Mouse (Mus musculus) heart, postnatal 36 days (tissue): Measurements from ENCODE around the gene Gas2l3. TPM values are rescaled to one million over a fixed set of nuclear protein-coding genes. Genes with fewer than 3 reads are reported as not detected.

ENCODE experiments used
- DNase-seq, 2 experiments: peaks; one replicate each; pipeline ENCODE4 v3.0.0; 2021 to 2022
- intact Hi-C: fragments of 180-260 bp; cut with DNase I; formaldehyde crosslinking; loops from one replicate; pipeline ENCODE4 v1.15.1; 2025
- total RNA-seq, 2 experiments: library from RNA; stranded (reverse); gene quantifications; 2 replicates each; pipeline ENCODE4 v1.2.3; 2021

Gene Gas2l3
- total RNA-seq, 2 experiments from 2014 or later = 2.2 to 2.4 TPM

DNA sequence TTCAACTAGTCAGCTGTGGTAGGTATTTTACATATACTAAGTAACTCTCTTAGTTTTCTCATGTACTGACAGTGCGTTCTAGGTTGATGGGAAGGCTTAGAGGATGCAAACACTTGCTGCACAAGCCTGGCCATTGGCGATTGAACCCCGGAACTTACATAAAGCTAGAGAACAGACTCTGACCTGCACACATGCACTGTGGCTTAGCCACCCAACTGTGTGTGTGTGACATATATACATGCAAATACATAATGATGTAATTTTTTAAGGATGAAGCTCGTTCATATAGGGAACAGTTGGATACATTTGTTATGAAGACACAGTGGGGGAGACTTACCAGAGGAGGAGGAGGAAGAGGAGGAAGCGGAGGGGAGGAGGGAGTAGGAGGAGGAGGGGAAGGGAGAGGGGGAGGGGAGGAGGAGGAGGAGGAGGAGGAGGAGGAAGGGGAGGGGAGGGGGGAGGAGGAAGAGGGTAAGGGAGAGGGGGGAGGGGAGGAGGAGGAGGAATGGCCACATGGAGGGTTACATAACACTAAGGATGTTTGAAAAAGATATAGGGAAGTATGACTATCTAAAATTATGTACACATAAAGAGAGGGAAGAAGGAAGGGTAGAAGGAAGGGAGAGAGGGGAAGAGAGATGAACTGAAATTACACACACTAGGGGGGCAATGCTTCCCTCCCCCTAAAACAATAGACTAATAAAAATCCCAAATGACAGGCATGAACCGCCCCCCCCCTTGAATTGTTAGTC lies 36.9 kb downstream of the Gas2l3 start:
- intact Hi-C loops = no loop called here
- DNase-seq = no peak

- intact Hi-C loops = no loop called here
- no peak for DNase-seq
Observed at GRCm38 (mm10) chr10:89404936-89405335, 38.8 kb downstream of the Gas2l3 start.

GRCm38 (mm10) chr10:89400674-89401336 lies 43.0 kb downstream of the Gas2l3 start:
- DNase-seq = peak; percentile 38 to 43
- intact Hi-C loops = no loop called here

DNA sequence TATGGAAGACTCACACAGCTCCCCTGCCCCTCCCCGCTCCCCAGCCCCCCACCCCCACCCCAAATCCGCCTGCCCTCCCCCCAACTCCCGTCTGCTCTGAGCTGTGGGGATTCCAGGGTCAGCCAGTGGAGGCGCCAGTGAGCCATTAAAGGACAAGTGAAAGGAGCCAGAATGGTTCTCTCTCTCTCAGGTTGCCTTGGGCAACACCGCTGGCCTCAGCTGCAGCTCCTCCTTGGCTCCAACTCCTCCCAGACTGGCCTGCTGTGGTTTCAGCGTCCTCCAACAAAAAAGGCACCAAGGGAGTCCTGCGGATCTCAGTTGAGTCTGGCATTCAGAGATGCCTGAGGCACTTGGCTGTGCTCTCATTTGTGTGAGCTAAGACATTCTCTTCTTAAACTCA lies 47.9 kb downstream of the Gas2l3 start:
- intact Hi-C loops = no loop called here
- peak; percentile 18 to 51 for DNase-seq

- DNase-seq = no peak
- intact Hi-C loops = no loop called here
Observed at GRCm38 (mm10) chr10:89395321-89395720, 48.4 kb downstream of the Gas2l3 start.

DNA sequence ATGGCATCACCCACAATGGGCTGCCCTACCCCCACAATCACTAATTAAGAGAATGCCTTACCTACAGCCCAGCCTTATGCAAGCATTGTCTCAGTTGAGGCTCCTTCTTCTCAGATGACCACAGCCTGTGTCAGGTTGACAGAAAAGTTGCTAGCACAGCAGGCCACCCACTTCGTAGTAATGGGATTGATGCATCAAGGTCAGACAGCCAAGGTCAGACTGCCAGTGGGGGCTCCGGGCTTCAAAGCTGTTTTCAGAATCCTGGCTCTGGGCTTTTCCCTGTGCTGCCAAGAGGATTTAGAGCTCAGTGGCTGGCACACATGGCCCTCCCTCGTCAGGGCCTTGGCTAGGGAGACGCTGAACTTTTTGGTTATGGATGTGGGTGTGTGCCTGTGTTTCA lies 51.1 kb downstream of the Gas2l3 start:
- no peak for DNase-seq
- intact Hi-C loops = no loop called here

DNA sequence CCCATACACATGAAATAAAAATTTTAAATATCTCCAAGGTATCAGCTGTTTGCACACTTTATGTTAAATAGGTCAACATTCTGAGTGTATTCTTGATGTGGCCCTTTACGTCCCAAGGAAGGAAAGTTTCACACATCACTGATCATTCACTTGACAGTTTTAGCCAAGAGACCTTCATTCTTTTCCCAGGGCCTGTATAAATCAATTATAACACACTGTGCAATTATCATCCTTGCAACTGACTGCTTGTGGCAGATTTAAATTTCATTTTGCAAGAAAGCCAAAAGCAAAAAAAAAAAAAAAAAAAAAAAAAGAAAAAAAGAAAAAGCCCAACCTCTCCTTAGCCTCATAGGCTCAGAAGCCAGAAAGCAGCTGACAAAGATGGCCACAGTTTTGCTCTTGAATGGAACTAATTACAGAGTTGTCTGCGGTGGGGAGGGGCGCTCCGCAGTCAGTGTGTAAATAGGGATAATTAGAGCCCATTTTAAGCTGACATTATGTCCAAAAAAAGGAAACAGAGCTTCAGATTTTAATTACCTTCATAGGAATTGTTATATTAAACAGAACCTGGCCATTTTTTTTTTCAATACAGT lies 52.1 kb downstream of the Gas2l3 start:
- intact Hi-C loops = no loop called here
- no peak for DNase-seq

DNA sequence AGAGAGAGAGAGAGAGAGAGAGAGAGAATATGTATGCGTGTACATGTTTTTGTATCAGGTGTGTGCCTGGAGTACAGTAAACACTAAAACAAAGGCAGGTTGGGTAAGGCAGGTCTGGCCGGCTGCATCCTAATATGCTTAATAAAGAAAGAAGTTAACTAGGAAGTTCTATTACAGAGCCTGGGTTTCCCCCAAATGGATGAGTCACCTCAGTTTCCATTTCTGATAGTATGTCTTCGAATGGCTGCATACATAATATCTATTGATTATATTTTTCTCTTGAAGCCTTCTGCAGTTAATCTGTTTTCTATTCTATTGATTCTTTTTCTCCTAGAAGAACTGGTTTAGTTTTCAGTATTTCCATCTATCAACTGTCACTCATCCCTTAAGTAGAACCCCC lies 57.3 kb downstream of the Gas2l3 start:
- no peak for DNase-seq
- intact Hi-C loops = no loop called here

GRCm38 (mm10) chr10:89383462-89383861 lies 60.3 kb downstream of the Gas2l3 start:
- intact Hi-C loops = loop anchor here (1.0 kb wide), 1 partner anchor 56 kb away; no protein-coding TSS in a partner anchor
- DNase-seq = peak; percentile 74 to 78

DNA sequence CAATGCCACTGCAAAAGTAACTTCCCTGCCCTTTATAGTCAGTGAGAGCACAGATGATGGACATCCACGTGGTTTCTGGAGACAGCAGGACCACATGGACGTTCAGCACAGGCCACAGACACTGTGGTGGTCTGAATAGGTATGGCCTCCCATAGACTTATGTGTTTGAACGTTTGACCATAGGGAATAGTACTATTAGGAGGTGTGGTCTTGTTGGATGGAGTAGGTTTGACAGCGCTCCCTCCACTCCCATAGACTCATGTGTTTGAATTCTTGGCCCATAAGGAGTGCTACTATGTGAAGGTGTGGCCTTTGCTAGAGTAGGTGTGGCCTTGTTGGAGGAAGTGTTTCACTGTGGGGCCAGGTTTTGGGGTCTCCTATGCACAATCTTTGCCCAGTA lies 66.0 kb downstream of the Gas2l3 start:
- intact Hi-C loops = no loop called here

DNA sequence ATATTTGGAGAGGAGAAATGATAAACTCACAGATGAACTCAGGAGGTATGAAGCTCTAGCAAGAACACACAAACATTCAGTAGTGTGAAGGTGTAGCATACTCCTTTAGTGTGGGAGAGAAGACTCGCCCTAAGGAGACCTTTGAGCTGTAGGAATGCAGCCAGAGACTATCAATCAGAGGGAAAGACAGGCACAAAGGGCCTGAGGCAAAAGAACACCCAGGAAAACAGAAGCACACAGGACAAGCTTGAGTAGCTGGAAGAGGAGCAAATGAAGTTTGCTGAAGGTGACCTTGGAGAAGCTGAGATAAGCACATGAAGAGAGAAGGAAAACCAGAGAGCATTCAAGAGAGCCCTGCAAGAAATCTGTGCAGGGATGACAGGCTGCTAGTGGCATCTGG lies 73.7 kb downstream of the Gas2l3 start:
- no peak for DNase-seq
- intact Hi-C loops = no loop called here

More for the DNA sequence above, 66.0 kb downstream of the Gas2l3 start:
- no peak for DNase-seq

GRCm38 (mm10) chr10:89358933-89359332 lies 84.8 kb downstream of the Gas2l3 start:
- no peak for DNase-seq
- intact Hi-C loops = no loop called here

Other genes starting within 250 kb of the Gas2l3 start
- 1 to 10 TPM; 6.0 to 6.1 TPM for gene Ano4, start 99.2 kb downstream of the Gas2l3 start, total RNA-seq
- under 1 TPM; 0.43 to 0.64 TPM for gene Nr1h4, start 89.6 kb upstream of the Gas2l3 start, total RNA-seq
- not detected for gene Slc17a8, start 177.3 kb upstream of the Gas2l3 start, total RNA-seq
- 10 to 100 TPM; 15.8 to 16.6 TPM for gene Scyl2, start 242.3 kb upstream of the Gas2l3 start, total RNA-seq